Comparison of ENCODE assay signal across 23 mouse cellular contexts in the genomic region with DNA sequence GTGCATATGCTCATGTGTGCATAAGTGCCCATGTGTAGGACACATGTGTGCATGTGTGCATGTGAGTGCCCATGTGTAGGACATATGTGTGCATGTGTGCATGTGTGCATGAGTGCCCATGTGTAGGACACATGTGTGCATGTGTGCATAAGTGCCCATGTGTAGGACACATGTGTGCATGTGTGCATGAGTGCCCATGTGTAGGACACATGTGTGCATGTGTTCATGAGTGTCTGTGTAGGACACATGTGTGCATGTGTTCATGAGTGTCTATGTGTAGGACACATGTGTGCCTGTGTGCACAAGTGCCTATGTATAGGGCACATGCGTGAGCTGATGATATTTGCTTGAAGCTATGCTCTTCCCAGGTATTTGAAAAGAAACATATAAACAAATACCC.
"Had no signal": no experiment of that assay in that cellular context is flagged by ENCODE, and none has a peak within 500 bp of the region (broad histone marks: within the 10 kb centered on the region; RNA-seq: fewer than 3 reads in every experiment).

No protein-coding gene starts in this region.

- H3K4me1 ChIP-seq: heart, embryonic 13.5 days; heart, embryonic 15.5 days; limb, embryonic 12.5 days had no signal

- H3K4me3 ChIP-seq: heart, adult 2 months; heart, embryonic 13.5 days; heart, embryonic 15.5 days; hindbrain, embryonic 13.5 days; hindbrain, embryonic 15.5 days; layer of hippocampus, adult 2 months; left cerebral cortex, adult 2 months; limb, embryonic 10.5 days; limb, embryonic 12.5 days had no signal

- H3K9ac ChIP-seq: heart, embryonic 13.5 days; heart, embryonic 15.5 days; hindbrain, embryonic 13.5 days; hindbrain, embryonic 15.5 days; limb, embryonic 12.5 days had no signal

- H3K4me2 ChIP-seq: heart, embryonic 11.5 days; heart, embryonic 13.5 days; heart, embryonic 15.5 days; hindbrain, embryonic 13.5 days; hindbrain, embryonic 15.5 days; limb, embryonic 12.5 days had no signal

- H3K27ac ChIP-seq: heart, adult 2 months; heart, embryonic 13.5 days; heart, embryonic 15.5 days; hindbrain, embryonic 15.5 days; hindbrain, postnatal 0 days; layer of hippocampus, adult 2 months; left cerebral cortex, adult 2 months; limb, embryonic 10.5 days; limb, embryonic 12.5 days had no signal

- H3K36me3 ChIP-seq: heart, embryonic 13.5 days; heart, embryonic 15.5 days; hindbrain, embryonic 13.5 days; hindbrain, embryonic 15.5 days; limb, embryonic 10.5 days; limb, embryonic 12.5 days had no signal

- ATAC-seq: hindbrain, postnatal 0 days; intestine, embryonic 16.5 days had no signal

- H3K27me3 ChIP-seq: heart, embryonic 13.5 days; heart, embryonic 15.5 days; hindbrain, embryonic 15.5 days; limb, embryonic 12.5 days had no signal

- DNase-seq: gastrocnemius, postnatal 14 days; gastrocnemius, postnatal 36 days; heart, adult 11 months; heart, adult 2 months; heart, postnatal 14 days; heart, postnatal 36 days; kidney, adult 11 months; kidney, adult 8-10 months; kidney, postnatal 10 days; kidney, postnatal 25 days; kidney, postnatal 4 days; liver had no signal

- H3K9me3 ChIP-seq: heart, embryonic 13.5 days; heart, embryonic 15.5 days; hindbrain, embryonic 13.5 days; hindbrain, embryonic 15.5 days; limb, embryonic 10.5 days; limb, embryonic 12.5 days had no signal
